Mouse (Mus musculus) cerebellum, adult 8-10 months (tissue): Measurements from ENCODE around the gene Gm12253.

Source experiments
- DNase-seq: peaks from one replicate; pipeline ENCODE4 v3.0.0; 2022

The Gm12253 gene

GRCm38 (mm10) chr11:58432259-58432658 lies at the start of gene Gm12253:
TSS of gene Gm12253 (plus strand) at chr11:58432559.
- DNase-seq: no peak

GRCm38 (mm10) chr11:58399985-58400645 lies 32.2 kb upstream of the Gm12253 start:
- DNase-seq: no peak

- no peak for DNase-seq
Observed at GRCm38 (mm10) chr11:58400655-58401054, 31.7 kb upstream of the Gm12253 start.

GRCm38 (mm10) chr11:58408066-58408465 lies 24.3 kb upstream of the Gm12253 start:
- no peak for DNase-seq

- no peak for DNase-seq
Observed at GRCm38 (mm10) chr11:58418336-58418735, 14.0 kb upstream of the Gm12253 start.

- no peak for DNase-seq
Observed at GRCm38 (mm10) chr11:58420815-58421214, 11.5 kb upstream of the Gm12253 start, which contains the start of gene 1810065E05Rik. TSS of gene 1810065E05Rik (plus strand) at chr11:58421111.

- DNase-seq: no peak
Observed at GRCm38 (mm10) chr11:58437866-58438265, 5.5 kb downstream of the Gm12253 start.

- DNase-seq: no peak
Observed at GRCm38 (mm10) chr11:58452759-58453158, 20.4 kb downstream of the Gm12253 start, which contains the start of gene Lypd9. TSS of gene Lypd9 (minus strand) at chr11:58452923.

GRCm38 (mm10) chr11:58453592-58453991 lies 21.2 kb downstream of the Gm12253 start:
- DNase-seq: no peak

GRCm38 (mm10) chr11:58462170-58462569 lies 29.8 kb downstream of the Gm12253 start, which contains the start of gene Olfr30:
TSS of gene Olfr30 (minus strand) at chr11:58462270.
- no peak for DNase-seq
